Mouse (Mus musculus) kidney, postnatal 4 days (tissue): ENCODE measurements around the gene Dop1b.
"Not testable (repeated sequence)": the region's sequence is repeated elsewhere in the genome, so short reads cannot be mapped to it uniquely, and the experiment has no call there.

Experiments used
- DNase-seq, 2 experiments: peaks; one replicate each; pipeline ENCODE4 v3.0.0; 2021; ENCODE audit warnings: mixed read lengths in 2 of 2

The Dop1b gene

GRCm38 (mm10) chr16:93764597-93764996, 52.9 kb downstream of the Dop1b start:
- no peak for DNase-seq

DNA sequence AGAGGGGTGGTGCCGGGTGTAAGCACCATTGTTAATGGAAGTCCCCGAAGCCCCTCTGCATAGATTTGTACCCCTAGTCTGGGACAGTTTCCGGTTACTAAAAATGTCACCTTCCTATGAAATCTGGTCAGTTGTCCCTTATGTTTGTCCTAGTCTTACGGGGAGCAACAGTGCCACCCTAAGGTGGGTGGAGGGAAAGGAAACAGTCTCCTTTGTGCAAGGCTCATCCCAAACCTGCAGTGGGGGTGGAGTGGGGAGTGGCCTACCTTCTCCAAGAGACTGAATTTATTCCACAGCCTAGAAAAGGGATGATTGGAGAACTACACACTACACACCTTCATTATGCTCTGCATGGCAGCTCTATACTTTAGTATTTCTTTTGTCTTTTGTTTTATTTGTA, 55.3 kb downstream of the Dop1b start:
- DNase-seq, result peak; percentile 62 to 70

DNA sequence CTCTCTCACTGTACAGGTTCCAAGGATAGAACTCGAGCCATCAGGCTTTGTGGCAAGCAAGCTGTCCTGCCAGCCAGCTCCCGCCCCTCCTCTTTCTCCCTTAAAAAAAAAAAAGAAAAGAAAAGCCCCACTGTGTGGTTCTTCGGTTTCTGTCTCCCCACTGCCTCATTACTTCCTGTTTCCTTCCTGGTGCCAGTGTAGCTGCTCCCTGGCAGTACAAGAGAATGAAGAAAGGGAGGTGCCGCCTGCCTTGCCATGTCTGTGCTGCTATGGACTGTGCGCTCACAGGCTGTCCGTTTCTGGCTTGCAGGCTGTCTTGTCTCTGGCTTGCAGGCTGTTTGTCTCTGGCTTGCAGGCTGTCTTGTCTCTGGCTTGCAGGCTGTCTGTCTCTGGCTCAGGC, 55.8 kb downstream of the Dop1b start:
- DNase-seq, result no peak

DNA sequence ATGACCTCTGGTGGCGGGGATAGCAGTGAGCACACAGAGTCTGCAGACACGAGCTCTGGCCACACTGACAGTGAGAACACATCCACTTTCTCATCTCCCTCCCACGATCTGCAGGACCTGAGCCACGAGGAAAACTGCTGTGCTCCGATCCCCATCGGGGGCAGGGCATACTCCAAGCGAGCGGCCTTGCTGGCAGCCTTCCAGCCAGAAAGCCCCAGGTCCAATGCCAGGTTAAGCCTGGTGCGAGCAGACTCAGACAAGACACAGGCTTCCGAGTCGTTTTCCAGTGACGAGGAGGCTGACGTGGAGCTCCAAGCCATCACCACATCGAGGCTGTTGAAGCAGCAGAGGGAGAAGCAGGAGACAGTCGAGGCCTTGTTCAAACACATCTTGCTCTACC, 57.9 kb downstream of the Dop1b start:
- DNase-seq, result peak; percentile 44 to 62

DNA sequence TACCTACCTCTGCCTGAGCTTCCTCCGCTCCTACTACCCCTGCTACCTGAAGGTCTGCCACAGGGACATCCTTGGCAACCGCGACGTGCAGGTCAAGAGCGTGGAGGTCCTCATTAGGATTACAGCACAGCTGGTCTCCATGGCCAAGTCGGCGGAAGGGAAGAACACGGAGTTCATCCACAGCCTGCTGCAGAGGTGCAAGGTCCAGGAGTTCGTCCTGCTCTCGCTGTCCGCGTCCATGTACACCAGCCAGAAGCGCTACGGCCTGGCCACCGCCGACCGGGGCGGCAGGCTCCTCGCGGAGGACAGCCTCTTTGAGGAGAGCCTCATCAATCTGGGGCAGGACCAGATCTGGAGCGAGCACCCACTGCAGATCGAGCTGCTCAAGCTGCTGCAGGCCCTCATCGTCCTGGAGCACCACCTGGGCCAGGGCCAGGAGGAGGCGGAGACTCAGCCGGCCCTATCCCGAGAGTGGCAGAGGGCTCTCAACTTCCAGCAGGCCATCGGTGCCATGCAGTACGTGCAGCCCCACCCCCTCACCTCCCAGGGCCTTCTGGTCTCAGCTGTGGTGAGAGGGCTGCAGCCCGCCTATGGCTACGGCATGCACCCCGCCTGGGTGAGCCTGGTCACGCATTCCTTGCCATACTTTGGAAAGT, 58.7 kb downstream of the Dop1b start:
- peak; percentile 66 to 78 for DNase-seq

- DNase-seq, result no peak
Observed at GRCm38 (mm10) chr16:93774658-93775057, 63.0 kb downstream of the Dop1b start.

DNA sequence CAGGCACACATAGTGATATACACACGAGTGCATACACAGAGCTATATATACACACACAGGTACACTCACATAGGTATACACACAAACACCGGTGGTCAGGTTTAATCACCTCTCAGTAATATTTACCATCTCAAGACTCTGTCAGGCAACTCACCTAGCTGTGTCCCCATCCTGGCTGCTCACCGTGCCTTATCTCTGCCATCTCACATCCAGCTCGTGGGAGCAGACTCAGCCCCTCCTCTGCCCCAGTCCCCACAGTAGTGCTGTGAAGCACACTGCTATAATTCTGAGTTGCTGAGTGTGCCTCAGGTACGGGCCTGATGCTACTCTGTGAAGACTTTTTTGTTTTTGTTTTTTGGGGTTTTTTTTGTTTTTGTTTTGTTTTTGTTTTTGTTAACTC, 64.8 kb downstream of the Dop1b start:
- DNase-seq, result peak; percentile 47 to 61

DNA sequence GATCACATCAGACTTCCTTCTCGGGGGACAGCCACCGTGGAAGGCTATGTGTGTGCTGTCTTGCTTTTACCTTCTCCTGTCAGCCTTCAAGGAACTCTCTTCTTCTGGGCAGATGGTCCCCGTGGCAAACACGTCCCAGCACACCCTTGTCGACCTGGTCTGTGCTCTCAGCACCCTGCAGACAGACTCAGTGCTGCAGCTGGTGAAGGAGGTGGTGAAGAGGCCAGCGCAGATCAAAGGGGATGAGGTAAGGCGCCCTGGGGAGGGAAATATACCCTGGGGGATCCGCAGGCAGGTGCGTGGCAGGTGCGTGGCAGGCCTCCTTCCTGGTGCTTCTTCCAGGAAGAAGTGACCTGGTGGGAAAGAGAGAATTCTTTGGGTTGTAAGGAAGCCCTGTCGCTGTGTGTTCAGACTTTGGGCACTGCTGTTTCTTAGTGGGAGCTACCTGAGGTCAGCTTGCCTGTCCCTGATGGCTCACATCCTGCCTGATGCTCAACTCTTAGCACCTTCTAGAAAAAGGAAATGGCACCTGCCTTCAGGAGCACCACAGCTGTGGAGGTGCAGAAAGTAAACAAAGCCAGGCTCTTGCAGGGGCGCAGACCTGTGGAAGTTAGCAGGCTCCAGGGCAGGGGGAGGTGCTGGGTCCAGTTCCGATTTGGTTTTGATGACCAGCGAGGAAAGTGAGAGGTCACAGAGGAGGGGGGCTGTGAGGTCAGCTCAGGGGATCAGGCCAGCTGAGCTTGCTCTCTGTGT, 65.7 kb downstream of the Dop1b start:
- no peak for DNase-seq

GRCm38 (mm10) chr16:93778393-93778792, 66.7 kb downstream of the Dop1b start:
- not testable (repeated sequence) for DNase-seq

- no peak for DNase-seq
Observed at GRCm38 (mm10) chr16:93779554-93779953, 67.8 kb downstream of the Dop1b start.

DNA sequence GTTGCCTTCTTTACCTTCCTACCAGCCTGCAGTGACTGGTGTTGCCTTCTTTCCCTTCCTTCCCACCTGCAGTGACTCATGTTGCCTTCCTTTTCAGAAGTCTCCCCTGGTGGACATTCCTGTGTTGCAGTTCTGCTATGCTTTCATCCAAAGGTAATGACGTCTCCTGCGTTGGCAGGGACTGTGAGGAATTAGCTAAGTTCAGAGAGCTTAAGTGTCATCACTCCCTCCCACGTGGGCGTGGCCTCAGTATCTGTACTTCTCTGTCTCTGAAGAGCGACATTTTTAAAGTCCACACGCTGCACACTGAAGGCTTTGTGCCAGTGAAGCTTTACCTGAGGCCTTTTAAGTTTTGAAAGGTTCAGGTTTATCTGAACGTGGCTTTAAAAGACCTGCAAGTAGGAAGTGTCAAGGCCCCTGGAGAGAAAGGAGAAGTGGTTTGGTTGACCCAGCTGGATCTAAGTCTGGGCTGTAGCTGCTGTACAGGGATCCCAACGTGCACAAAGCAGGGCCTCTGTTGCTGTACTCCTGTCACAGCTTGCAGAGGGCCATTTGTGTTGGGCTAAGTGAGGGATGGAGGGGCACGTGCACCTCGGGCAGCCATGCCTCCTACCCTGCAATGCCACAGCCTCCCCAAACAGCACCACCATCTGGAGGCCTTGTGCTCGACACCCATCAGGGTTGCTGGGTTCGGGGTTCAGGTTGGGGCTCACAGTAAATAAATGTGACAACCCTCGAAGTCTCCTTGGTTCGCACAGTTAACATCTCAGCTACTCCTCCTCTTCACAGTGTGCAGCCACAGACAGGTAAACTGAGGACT, 69.2 kb downstream of the Dop1b start:
- peak in 1 of 2 experiments; percentile 58 for DNase-seq

DNA sequence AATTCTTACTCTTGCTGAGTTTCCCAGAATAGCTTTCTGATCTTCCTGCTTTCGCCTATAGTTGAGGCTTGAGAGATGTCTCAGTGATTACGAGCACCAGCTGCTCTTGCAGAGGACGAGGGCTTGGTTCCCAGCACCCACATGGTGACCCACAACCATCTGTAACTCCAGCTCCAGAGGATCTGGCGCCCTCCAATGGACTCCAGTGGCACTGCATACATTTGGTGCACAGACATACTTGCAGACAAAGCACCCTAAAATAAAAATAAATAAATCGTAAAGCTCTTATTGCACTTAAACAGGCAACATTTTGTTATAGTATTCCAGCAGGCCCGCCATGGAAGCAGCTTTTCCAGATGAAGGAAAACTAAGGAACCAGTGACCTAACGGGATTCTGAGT, 72.5 kb downstream of the Dop1b start:
- DNase-seq, result no peak

- DNase-seq, result peak; percentile 88 to 90
Observed at GRCm38 (mm10) chr16:93785805-93786204, 74.1 kb downstream of the Dop1b start.

- DNase-seq, result no peak
Observed at GRCm38 (mm10) chr16:93788388-93788787, 76.7 kb downstream of the Dop1b start.

DNA sequence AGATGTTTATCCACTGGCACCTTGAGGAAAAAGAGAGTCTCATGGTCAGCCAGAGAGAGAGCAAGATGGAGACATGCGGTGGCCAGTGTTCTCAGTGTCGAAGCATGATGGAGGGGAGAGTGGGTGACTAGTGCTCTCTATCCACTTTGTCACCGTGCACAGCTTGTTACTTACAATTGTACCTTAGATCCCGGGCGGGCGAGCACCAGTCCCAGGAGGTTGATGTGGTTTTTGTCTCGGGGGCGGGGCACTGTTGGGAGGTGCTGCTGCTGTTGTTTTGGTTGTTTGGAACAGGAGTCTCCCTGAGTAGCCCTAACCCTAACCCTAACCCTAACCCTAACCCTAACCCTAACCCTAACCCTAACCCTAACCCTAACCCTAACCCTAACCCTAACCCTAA, 77.2 kb downstream of the Dop1b start:
- DNase-seq, result no peak

- no peak for DNase-seq
Observed at GRCm38 (mm10) chr16:93789971-93790755, 78.5 kb downstream of the Dop1b start.

DNA sequence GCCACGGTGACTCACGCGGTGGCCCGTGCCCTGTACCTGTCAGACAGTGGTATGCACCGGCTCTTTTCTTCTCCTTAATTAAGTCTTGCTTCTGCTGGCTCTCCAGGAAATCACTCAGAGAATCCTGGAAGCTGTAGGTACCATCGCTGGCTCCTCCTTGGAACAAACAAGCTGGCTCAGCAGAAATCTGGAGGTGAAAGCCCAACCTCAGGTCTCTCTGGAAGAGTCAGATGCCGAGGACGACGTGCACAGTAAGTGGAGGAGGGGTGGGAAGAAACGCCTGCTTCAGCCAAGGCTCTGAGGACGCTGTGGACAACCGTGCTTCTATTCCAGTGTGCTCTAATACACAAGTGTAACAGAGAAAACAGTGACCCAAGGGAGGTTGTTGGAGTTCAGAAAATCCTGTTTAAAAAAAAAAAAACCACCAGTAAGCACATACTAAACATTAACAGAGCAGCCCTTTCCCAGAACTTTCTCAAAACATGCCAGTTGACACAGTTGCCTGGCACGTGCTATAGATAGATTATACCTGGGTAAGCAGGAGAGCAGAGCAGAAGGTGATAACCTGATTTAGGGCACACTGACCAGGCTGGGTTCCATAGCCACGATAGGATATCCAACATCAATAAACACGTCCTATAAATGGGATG, 81.4 kb downstream of the Dop1b start:
- DNase-seq, result peak in 1 of 2 experiments; percentile 43

DNA sequence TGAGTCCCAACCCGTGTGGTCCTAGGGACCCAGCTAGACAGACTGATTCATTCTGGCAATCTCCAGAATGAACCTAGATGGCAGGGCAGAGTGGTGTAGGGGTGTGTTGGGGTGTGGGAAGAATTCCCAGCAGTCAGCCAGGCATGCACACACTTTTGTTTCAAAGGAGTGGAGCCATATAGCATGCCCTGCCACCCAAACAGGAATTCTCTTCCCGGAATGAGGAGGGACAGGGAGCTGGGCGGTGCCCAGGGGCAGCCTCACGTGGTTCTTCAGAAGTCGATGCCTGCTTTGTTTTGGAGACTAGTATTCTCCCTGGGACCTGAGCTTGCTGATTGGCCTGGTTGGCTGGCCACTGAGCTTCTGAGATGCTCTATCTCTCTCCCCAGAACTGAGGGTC, 83.1 kb downstream of the Dop1b start:
- DNase-seq, result peak in 1 of 2 experiments; percentile 58

DNA sequence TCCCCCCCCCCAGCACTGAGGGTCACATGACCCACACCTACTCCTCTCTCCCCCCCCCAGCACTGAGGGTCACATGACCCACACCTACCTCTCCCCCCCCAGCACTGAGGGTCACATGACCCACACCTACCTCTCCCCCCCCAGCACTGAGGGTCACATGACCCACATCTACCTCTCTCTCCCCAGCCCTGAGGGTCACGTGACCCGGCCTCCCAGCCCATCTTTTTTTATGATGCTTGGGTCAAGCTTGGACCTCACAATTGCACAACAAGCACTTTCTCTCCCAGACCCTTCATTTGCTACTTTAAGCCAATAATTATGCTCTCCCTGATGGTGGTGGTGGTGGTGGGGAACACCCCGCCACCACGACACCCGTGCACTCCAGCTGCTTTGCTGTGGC, 83.7 kb downstream of the Dop1b start:
- DNase-seq, result no peak

DNA sequence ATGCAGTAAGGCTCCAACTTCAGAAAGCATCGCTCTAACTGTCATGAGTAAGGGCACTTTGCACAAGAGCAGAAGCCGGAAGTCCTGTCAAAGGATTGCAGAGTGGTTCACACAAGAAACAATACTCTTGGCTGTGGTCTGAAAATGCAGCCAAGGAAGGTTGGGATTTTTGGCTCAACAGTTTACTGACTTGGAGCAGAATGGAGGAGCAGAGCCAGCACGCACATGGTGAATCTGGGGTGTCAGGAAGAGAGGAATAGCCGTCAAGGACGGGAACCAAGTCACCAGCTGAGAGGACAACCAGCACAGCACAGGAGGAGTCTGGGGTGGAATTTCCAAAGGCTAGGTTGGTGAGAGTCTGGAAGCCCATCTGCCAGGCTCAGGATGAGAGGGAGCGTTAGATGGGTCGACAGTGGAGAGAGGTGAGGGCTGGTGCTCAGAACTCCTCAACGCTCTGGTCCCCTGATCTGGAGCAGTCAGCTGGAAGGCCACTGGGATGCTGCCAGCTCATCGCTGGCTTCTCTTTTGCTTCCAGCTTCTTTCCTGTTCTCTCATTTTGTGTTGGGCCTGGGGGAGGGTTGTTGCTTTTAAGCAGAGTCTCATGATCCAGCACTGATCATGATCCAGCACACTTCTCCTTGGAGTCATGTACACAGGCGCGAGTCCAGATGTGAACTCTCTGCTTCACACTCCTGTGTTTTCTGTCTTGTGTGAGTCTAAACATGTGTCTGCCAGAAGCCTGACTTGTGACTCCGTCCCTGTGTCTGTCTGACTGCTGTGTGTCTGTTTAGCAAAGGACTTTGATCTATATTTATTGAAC, 85.5 kb downstream of the Dop1b start:
- DNase-seq, result peak; percentile 55 to 71

GRCm38 (mm10) chr16:93797841-93798492, 86.3 kb downstream of the Dop1b start:
- no peak for DNase-seq
